Mouse (Mus musculus) yolk sac, embryonic 10.5 days (tissue): ENCODE measurements around the gene Tfr2.
"Not testable (repeated sequence)": the region's sequence is repeated elsewhere in the genome, so short reads cannot be mapped to it uniquely, and the experiment has no call there.

ENCODE experiments used
- DNase-seq: peaks from one replicate; pipeline ENCODE4 v3.0.0-alpha.2; 2017; ENCODE audit warnings: low spot score

Gene Tfr2

DNA sequence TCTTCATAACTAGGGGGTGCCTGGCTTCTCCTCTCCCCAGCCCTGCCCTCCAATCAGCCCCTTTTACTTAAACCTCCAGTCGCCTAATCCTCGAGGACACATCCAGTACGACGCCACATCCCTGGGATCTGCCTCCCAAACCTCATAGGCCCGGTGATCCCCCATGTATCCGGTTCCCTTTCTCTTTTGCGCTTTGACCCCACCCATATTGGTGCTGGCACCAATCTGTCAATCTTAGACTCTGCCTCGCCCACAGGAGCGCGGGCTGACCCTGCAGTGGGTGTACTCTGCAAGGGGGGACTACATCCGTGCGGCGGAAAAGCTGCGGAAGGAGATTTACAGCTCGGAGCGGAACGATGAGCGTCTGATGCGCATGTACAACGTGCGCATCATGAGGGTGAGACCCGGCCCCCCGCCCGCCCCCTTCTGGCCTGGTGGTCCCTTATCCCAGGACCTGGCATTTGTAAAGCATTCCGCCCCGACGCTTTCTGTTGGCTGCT is 14.1 kb downstream of the Tfr2 start:
- peak; percentile 47 for DNase-seq

GRCm38 (mm10) chr5:137584976-137585375 is 15.3 kb downstream of the Tfr2 start:
- no peak for DNase-seq

DNA sequence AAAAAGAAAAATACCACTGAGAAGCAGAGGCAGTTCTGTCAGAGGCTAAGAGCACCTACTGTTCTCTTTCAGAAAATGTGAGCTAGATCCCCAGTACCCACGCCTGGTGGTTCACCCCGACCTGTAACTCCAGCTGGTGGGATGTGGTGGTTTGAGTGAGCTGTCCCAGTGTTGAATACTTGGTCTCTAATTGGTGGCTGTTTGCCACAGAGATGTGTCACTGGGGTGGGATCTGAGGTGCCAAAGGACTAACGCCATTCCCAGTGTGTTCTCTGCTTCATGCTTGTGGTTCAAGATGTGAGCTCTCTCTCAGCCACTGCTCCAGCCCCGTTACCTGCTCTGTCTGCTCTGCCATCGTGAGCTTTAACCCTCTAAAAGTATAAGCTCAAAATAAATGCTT is 20.9 kb downstream of the Tfr2 start:
- no peak for DNase-seq

DNA sequence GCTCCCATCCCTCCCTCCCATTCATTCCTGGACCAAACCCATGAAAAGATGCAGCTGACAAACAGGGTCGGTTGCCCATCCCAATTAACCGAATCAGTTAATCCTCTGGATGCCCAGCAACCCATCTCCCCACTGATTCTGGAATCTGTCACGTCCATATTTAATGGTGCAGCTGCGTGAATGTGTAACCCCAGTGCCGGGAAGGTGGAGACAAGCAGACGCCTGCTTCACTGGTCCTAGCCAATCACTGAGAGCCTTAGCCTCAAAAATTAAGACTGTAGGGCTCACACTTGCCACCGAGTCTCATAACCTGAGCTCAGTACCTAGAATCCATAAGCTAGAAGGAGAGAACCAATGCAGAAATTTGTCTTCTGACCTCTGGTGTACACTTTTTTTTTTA is 26.3 kb downstream of the Tfr2 start:
- DNase-seq = no peak

- no peak for DNase-seq
These were observed 27.1 kb downstream of the Tfr2 start for GRCm38 (mm10) chr5:137596601-137597261.

GRCm38 (mm10) chr5:137597625-137598024 is 28.0 kb downstream of the Tfr2 start:
- DNase-seq = no peak

GRCm38 (mm10) chr5:137598100-137598826 is 28.6 kb downstream of the Tfr2 start:
- DNase-seq = no peak

GRCm38 (mm10) chr5:137599600-137599999 is 30.0 kb downstream of the Tfr2 start:
- no peak for DNase-seq

DNA sequence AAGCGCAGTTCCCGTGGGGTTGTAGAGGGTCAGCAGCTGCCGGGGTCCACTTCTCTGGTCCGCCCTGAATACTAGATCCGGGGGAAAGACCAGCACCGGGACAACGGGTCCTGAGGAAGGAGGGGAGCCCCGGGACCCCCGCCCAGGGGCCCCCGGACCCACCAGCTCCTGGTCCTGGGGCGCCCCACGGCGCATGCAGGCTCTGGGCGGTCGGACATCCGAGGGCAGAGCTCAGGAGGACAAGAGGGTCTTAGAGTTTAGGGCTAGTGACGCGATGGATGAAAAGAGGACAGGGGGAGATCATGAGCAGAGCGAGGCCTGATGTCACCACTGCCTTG is 30.6 kb downstream of the Tfr2 start:
- DNase-seq = no peak

DNA sequence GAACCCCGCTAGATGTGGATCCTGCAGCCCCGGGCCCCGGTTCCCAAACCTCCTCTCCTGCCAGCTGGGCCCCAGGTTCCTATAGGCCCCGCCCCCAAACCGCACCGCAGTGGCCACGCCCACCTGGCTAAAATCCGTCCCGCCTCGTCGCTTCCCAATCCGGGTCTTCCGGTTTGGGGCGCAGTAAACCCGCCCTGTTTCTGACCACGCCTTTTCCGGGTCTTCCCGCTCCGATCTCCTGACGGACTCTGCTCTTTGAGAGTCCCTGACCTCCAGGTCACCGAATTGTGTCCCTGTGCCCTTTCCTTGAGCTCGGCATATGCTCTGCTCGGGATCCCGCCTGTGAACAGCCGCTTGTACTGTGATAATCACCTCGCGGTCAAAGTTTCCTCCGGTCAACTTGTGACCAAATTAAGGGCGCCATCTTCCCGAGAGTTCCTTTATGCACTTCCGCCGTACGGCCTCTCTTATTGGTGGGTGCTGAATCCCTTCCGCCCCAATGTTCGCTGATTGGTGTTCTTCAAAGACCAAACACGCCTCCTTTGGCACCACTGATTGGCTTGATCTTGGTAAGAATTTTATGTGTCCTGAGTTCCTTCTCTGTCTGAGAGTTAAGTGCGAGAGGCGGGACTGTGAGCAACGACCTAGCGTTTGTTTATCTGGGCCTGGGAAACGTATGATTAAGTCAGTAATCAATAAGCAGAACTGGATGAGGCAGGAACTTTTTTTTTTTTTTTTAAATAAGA is 31.2 kb downstream of the Tfr2 start, which contains the start of gene Mospd3:
Gene Mospd3, minus strand, starts transcription at position 440 of the 746 bp plus-strand sequence.
- DNase-seq = peak; percentile 97

DNA sequence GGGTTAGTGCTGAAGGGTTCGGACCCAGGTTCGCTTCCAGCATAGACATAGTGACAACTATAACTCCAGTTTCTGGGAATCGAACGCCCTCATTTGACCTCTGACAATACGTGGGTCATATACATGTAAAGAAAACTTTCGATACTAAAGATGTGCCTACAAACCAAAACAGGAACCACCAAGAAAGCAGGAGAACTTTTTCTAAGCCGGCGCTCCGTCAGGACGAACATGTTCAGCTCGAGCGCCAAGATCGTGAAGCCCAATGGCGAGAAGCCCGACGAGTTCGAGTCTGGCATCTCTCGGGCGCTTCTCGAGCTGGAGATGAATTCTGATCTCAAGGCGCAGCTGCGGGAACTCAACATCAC is 31.7 kb downstream of the Tfr2 start:
- DNase-seq = peak; percentile 34

GRCm38 (mm10) chr5:137607860-137608653 is 38.4 kb downstream of the Tfr2 start:
- DNase-seq = no peak

GRCm38 (mm10) chr5:137608654-137609190 is 39.1 kb downstream of the Tfr2 start:
- no peak for DNase-seq

GRCm38 (mm10) chr5:137609292-137609691 is 39.7 kb downstream of the Tfr2 start:
- DNase-seq = no peak

DNA sequence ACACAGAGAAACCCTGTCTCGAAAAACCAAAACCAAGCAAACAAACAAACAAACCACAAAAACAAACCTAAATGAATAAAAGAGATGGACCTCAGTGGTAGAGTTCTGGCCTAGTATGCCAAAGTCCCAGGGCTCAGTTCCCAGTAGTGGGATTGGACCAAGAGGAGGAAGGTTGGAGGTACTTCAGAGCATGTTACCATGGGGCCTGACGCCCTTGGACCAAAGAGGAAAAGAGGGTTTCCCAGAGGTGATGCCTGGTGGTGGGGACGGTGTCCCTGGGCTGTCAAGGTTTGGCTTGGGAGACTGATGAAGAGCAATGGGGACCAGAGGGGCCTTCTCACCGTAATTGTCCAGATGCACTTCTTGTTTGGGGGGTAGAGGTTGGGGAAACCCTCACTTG is 40.4 kb downstream of the Tfr2 start:
- no peak for DNase-seq

GRCm38 (mm10) chr5:137610548-137611244 is 41.1 kb downstream of the Tfr2 start:
- DNase-seq = peak; percentile 82

- peak; percentile 63 for DNase-seq
These were observed 41.6 kb downstream of the Tfr2 start for GRCm38 (mm10) chr5:137611245-137611602.

GRCm38 (mm10) chr5:137613076-137613475 is 43.4 kb downstream of the Tfr2 start:
- DNase-seq = no peak

DNA sequence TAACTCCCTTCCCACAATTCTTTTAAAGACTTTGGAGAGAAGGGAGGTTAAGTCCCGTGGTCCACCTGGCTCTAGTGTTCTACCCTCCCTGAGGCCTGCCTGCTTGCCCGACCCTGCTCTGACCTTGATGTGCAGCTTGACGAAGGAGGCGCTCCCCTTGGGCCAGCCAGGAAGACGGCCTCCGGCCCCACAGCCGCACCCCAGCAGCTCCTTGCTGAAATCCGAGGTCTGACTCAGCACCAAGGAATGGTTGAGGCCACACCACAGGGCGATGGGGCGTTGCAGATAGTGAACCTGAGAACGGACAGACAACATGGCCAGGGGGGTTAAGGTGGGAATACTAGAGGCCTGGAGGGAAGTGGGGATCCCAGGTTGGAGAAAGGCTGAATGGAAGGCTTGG is 43.9 kb downstream of the Tfr2 start, which contains the start of gene Pcolce:
Gene Pcolce, minus strand, starts transcription at position 235 of the 400 bp plus-strand sequence.
- DNase-seq = no peak

DNA sequence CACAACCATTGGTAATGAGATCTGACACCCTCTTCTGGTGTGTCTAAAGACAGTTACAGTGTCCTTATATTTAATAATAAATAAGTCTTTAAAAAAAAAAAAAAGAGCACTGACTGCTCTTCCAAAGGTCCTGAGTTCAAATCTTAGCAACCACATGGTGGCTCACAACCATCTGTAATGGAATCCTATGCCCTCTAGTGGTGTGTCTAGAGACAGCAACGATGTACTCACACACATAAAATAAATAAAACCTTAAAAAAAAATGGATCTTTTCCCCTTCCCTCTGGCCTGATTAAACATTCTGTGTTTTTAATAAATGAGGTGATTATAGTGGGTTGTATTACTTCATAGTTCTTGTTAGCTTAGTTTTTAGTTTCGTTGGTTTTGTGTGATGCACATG is 45.3 kb downstream of the Tfr2 start:
- DNase-seq = not testable (repeated sequence)

- DNase-seq = no peak
These were observed 45.7 kb downstream of the Tfr2 start for GRCm38 (mm10) chr5:137615347-137615746.
